Mouse (Mus musculus) thymus, adult 2 months (tissue): Measurements from ENCODE around the gene Gmeb1.
"Not testable (repeated sequence)": the region's sequence is repeated elsewhere in the genome, so short reads cannot be mapped to it uniquely, and the experiment has no call there.

Experiments
- CTCF ChIP-seq: fragments of 200-500 bp; IDR thresholded peaks from 2 replicates; pipeline ENCODE4 v1.5.1; 2012; ENCODE audit warnings: mild to moderate bottlenecking, control low read depth, low read length, moderate library complexity, borderline replicate concordance; ENCODE audit not compliant: control insufficient read depth, poor library complexity, insufficient read depth; ENCODE audit errors: extremely low read depth
- POLR2A ChIP-seq: fragments of 200-500 bp; IDR thresholded peaks from 2 replicates; pipeline ENCODE4 v1.6.1; 2012; ENCODE audit warnings: mild to moderate bottlenecking, low read length, control low read depth, moderate library complexity; ENCODE audit not compliant: control insufficient read depth, poor library complexity, insufficient read depth; ENCODE audit errors: extremely low read depth

- TF ChIP-seq CTCF, POLR2A: not testable (repeated sequence)
These were observed 43.0 kb downstream of the Gmeb1 start for GRCm38 (mm10) chr4:132218439-132218838.
